Mouse (Mus musculus) cerebellum, adult 9-10 months (tissue): ENCODE measurements around the gene Tbc1d16.

ENCODE experiments used
- DNase-seq: peaks from one replicate; pipeline ENCODE4 v3.0.0; 2022

The Tbc1d16 gene

DNA sequence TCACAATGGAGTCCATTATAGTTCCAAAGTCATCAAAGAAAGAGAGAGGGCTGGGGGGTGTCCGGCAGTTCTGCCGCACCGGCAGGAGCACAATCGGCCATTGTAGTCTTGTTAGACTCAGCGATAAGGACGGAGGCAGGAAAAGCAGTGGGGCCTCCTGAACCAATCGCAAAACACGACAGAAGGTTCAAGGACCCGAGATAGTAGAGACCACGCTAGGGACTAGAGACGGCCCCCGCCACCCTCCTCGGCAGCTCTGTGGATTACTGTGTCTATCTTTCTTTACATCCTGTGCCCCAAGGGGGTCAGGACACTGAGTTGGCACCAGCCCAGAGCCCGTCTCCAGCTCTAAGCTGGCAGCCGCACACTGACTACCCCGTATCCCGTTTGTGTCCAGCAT is 93.7 kb downstream of the Tbc1d16 start:
- peak; percentile 34 for DNase-seq

DNA sequence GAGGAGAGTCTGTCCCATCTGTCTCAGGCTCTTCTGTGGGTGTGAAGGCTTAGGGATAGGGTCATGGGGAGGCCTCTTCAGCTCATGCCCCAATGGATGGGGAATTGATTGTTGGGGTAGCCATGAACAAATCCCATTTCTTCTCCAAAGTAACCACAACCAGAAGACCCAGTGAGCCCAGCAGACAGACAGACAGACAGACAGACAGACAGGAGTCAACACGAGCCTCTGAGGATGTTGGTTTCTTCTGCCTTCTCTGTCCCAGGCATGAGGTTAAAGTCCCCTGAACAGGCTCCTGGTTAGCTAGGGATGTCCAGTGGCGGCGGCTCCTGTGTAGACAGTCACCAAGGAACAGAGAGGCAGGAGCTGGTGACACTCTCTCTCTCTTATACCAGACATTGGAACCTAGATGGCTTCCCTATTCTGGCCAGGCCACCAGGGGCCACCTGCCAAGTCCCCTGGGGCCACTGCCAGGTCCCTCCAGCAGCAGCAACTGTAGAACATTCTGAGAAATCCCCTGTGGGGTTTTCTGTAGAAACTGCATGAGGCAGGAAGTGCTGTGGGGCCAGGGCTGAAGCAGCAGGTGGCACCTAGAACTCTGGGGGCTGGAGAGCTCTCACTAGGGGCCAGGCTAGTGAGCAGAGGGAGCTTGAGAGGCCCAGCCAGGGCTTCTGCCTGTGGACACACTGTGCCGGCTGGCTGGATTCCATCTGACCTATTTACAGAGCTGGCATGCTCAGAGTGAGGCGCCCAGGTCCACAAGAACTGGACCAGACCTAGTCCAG is 94.7 kb downstream of the Tbc1d16 start:
- peak; percentile 96 for DNase-seq

DNA sequence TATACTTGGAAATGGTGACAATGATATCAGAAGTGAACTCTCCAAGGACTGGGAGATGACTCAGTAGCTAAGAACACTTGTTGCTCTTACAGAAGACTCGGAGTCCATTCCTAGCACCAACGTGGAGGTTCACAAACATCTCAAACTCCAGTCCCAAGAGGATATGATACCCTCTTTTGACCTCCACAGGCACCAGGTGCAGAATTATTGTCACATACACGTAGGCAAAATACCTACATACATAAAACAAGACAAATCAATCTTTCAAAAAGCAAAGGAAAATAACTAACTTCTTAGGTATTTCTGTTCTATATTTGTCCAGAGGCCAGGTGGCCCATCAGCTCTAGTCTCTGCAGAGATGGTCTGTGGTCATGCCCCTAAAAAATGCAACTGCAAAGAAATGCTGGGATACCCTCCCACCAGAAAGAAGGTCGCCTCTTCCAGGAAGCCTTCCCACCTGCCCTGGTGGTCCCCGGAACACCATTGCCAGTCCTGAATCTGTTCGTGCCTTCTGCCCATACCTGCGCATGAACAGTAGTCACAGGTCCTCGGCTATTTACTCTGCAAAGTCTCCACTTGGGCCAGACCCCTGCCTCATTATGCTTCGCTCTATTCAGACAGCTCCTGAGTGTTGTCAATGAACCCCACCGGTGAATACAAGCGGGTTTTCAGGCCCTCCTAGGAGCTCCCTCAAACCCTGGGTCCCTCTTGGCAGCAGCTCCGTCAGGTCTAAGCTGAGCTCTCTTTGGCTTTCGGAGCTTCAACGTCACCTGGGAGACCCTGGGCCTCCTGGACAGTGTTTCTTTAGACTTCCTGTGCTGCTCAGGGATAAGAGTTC is 95.9 kb downstream of the Tbc1d16 start:
- no peak for DNase-seq

DNA sequence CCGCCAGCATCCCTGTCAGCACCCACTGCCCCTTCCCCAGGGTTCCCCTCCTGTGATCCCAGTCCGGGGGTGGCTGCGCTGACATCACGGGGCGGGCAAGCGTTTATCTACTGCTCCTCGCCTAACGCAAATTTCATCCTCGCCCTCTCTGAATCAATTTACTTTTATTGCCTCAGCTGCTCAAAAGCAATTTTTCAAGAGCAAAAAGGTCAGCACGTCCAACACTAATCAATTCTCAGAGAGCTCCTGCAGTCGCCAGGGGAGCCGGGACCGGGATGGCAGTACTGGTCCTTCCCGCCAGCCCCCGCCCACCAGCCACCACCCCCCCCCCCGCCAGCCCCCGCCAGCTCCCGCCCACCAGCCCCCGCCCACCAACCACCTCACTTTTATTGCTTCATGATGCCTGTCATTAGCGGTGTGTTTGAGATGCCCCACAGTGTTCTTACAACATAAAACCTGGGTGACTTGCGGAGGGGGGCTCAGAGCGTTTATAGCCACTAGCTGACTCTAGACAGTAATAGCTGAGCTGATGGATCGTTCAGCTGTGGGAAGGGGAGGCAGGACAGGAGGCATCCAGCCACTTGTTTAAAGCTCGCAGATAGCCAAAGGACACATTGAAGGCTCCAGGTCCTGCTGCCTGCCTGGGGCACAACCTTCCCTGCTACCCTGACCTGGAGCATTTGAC is 98.1 kb downstream of the Tbc1d16 start:
- no peak for DNase-seq

DNA sequence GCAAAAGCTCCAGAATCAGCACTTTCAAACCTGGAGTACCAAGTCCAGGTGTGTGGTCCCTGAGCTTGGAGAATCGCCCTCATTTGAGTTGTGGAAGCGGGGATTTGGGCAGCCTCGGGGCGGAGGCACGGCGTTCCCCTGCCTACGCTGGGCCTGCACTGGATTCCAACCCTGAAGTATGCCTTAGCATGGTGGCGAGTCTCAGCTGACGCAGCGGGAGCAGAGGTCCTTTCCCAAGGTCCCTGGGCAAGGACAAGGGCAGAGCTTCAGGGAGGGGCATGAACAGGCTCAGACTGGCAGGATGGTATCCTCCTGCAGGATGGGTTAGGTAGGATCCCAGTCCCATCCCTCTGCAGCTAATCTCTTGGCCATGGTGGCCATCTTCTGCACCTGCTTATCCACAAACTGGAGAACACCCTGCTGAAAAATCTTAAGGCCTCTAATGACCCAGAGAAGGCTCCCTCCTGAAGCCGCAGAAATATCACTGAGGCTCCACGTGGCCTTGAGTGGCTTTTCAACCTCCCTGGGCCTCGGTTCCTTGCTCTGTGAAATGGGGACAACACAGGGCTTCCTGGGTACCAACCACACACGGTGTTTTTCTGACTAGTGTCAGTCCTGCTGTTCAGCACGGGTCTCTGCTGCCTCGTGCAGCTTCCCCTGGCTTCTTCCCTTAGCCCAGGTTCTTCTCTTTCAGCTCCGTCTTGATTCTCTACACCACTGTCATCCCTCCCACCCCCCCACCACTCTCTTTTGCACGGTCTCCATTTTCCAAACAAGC is 98.8 kb downstream of the Tbc1d16 start:
- DNase-seq: no peak

DNA sequence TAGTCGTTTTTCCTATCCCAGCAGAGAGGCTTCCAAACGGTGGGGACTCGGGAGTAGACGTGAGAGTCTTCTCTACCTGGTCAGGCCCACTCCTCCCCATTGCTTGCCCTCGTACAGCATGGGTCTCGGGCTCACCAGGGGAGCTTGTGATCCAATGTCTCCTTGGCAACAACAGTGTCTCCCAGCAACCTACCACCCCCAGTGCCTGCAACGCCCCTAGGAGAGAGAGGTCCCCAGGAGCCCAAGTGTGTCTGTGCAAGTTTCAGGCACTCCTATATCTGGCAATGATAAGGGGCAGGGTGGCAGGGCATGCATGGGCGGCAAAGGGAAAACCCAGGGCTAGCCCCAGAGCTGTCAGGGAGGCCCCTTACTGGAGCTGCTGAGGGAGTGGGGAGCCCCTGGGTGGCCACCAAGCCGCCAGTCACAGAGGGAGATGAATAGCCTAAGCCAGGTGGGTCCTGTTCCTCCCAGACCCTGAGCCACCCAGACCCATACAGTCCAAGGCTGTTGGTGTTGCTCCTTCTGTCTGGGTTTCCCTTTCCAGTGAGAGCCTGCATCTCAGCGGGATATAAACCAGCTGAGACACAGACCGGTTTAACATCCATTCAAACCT is 99.5 kb downstream of the Tbc1d16 start:
- DNase-seq: no peak

DNA sequence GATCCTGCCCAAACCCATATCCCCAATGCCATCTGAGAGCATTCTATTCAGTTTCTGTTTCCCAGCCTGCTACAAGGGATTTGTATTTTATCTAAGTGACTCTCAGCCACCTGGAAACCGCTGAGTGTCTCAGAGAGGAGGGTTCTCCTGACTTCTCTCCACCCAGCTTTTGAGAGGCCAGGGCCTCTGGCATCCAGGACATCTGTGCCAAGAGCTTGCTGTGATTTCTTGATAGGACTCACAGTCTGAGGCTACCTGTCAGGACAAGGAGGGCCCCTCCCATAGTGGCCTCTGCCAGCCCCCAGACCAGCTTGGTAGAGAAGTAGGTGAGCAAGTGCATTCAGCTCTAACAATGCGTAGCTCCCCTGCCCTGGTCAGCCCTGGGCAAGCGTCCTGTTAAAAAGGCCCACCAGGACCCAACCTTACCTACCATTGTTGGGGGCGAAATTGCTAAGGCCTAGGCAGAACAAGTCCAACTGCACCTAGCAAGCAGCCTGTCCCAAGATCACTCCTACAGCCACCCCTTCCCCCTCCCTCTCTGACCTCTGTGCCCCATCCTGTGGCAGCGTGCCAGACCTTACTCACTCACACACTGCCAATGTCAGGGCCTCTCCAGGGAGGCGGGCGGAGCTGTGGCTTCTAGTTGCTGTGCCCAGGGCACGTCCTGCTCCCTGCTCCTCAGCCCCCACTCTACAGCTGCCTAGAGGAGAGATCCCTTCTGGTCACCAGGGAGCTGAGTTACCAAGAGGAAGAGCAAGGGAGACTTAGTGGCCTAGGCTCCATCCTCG is 100.4 kb downstream of the Tbc1d16 start:
- no peak for DNase-seq

DNA sequence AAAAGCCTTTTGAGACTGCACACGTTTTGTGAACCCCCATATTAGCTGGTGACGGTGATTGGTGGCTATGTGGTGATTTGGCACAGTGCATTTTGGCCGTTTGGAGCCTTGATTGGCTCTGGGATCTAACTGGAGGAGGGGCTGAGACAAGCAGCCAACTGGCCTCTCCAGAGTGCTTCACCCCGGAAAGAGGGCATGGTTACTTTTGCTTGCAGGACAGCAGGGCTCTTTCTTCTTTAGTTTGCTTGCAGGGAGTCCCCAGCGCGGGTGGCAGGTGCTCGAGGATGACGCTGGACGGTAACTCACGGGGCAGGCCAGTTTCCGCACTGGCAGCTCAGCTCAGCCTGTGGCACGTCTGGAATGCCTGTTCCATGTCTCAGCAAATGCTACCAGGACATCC is 101.2 kb downstream of the Tbc1d16 start:
- no peak for DNase-seq

DNA sequence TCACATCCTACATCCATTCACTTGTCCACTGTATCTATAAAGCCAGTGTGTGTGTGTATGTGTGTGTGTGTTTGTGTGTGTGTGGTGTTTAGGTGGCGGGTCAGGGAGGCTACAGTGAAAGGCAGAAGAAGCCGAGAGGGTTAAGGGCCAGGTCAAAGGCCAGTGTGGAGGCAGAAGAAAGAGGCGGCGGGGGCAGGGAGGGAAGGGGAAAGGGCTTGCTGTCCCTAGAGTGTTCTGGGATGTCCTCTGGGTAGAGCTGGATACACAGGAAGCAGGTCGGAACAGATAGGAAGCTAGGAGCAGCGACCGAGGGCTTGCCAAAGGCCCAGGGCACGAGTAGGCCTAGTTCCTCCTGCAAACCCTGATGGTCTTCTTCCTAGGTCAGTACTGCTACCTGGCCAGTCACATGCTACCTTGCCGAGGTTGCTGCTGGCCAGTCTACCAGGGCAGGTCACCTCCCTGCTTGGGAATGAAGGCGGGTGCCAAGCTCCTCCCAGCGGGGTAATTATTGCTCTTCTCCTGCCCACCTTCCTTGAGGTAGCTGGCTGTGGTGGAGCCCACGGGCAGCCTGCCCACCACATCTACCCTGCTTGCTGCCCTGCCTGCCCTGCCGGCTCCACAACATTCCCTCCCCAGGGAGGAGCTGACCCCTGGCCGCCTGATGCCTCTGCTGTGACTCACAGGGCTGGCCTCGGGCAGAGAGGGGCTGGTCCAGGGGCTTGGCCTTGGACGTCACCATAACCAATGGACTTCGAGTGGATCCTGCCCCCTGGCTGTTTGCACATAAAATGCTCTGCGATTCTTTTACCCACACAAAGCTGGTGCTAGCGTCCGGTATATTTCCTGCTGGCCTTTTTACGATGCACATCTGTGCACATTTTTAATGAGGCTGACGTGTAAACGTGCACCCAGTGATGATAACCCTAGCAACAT is 102.1 kb downstream of the Tbc1d16 start:
- DNase-seq: no peak

DNA sequence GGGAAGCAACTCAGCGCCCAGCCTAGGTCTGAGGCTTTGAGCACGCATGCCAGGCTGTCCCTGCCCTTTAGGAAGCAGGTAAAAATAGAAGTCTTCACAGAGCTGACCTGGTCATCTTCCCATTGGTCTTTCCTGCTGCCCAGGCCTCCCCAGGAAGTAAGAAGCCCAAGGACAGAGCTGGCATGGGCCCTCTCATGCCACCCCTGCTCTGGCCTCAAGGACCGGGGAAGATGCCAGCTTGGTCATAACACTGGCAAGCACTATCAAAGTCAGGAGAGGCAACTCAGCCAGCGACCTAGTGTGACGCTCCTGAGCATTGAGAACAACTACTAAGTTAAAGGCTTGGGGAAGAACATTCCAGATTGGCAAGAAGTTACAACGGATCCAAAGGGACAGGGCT is 103.8 kb downstream of the Tbc1d16 start:
- no peak for DNase-seq

DNA sequence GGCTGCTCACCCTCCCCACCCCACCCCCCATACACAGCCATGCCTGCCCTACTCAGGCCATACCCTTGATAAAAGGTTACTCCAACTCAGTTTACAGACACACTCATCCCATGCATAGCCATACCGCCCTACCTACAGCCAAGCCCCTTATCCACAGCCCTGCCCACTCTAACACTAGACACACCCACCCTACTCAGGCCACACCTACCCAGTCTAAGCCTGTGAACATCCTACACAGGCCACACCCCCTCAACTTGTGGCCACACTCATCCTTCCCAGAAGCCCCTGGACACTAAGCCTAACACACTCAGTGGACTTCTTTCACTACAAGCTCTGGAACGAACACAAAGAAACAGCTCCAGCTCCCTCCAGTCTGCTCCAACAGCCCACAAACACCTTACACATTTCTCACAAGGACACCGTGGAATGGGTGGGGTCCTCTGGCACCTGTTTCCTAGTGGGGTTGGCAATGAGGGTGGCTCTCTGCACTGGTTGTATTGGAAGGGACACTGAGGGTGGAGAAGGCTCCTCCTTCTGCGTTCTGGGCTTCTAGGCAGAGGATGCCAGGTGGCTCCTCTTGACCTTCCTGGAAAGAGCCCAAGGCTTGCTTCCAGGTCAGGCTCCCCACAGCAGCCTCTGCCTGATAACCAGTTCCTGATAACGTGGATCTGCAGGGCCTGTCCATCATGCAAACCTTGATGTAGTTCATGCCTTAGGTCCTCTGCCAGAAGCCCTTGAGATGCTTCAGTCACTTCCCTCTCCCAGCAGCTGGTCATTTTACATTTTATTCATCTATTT is 104.6 kb downstream of the Tbc1d16 start:
- DNase-seq: no peak

DNA sequence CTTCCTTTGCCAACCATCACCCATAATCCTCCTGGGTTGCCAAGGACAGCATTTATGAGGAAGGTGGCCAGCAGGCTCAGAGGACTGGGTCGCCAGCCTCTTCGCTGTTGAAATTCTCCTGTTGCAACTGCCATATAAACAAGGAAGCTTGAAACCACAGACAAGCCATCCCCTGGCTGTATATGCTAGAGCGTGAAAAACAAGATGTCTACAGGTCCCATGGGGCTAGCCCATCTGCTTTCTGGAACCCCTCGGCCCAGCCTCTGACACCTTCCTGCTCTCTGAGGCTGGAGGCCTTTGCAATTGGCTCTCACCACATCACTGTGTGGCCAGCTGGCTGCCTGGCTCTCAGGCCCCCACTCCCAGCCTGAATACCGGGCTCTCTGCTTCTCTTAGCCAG is 105.9 kb downstream of the Tbc1d16 start:
- no peak for DNase-seq

DNA sequence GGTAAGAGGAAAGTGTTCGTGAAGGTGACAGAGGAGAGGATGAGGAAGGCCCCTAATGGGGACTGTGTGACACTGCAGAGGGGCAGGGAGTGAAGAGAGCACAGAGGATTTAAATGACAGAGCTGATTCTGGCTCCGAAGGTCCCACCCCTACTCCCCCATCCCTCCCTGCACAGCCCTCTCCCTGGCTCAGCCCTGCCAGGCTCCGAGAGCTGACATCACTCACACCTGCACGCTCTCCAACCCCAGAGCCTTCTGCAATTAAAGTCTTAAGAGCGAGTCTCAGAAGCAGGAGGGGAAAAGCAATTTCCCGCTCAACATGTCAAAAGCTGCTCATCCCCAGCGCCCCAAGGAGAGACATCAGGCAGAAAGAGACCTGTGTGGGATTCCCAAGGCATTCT is 109.4 kb downstream of the Tbc1d16 start:
- DNase-seq: no peak

DNA sequence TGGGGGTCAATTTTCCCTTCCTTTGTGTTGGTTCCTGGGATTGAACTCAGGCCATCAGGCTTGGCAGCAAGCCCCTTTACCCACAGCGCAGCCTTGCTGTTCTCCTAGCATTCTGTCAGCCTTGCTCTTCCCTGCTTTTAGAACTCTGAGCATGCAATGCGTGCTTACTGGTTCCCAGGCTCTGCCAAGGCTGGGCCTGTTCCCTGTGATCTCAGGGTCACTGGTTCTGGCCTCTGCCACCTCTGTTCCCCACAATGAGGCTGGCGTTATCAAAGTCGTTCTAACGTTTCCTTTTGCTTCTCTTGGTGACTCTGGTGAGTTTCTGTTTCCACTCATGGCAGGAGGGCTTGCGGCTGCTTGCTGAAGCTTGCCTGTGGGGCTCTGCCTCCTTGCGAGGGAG is 110.4 kb downstream of the Tbc1d16 start:
- DNase-seq: no peak

DNA sequence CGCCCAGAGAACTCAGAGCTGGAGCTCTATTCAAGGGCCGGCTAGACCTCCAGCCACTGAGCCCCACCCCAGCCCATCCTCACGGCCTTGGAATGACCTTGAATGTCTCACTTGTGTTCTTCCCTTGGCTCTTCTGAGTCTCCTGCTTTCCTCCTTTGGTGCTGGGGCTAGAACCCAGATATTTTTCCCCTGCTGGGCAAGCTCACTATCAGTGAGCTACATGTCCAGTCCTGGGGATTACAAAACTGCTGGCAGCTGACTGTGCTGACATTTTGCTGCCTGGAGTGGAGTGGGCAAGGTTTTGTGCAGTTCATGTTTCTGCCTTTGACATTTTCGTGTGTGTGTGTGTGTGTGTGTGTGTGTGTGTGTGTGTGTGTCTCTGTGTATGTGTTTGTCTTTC is 111.3 kb downstream of the Tbc1d16 start:
- no peak for DNase-seq

DNA sequence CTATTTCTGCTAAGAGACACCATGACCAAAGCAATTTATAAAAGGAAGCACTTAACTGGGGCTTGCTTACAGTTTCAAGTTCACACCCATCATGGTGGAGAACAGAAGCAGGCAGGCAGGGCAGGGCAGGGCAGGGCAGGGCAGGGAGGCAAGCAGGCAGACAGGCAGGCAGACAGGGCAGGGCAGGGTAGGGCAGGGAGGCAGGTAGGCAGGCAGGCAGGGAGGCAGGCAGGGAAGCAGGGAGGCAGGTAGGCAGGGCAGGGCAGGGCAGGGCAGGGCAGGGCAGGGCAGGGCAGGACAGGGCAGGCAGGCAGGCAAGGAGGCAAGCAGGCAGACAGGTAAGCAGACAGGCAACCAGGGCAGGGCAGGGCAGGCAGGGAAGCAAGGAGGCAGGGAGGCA is 115.6 kb downstream of the Tbc1d16 start:
- no peak for DNase-seq

DNA sequence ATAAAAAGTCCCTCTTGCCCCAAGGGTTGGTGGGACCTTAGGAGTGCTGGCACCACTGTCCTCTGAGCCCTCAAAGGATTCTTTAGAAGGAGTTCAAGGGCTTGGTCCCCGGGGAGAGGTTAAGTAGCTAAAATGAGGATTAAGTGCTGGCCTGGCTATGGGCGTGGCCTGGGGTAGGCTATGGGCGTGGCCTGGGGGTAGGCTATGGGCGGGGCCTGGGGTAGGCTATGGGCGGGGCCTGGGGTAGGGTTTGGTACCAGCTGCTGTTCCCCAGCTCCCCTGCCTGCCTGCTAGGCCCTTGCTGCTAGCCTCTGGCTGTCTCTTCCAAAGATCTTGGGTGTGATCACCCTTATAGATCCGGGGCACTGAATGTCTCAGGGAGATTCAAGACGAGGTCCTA is 117.0 kb downstream of the Tbc1d16 start:
- no peak for DNase-seq

DNA sequence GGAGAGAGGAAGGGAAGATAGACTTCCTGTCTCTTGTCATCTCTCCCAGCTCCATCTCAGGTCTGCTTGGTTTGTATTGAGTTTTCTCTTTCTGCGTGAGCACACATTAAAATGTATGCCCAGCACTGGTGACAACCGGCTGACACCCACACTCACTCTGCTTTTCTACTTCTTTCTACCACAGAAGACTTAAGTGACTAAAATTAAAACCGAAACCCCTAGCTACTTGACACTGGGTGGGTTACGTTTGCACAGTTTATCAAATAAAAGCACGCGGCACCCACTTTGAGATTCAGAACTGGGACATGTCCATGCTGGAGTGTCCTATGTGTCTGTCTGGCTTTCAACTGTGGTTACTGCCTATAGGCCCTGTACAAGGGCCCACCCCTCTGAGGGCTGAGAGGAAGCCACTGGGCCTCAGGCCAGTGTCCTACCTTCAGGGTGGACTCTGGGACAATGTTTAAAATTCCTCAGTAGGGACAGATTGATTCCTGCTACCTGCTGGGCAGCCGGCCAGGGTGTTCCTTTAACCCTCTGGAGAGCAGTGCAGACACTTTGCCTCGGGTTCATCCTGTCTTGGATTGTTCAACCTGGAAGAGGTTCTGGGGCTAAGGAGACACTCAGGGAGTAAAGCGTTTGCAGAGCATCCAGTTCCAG is 118.8 kb downstream of the Tbc1d16 start:
- DNase-seq: no peak
